Mouse (Mus musculus) CH12.LX (cell line): ENCODE results near the gene Bdh1.

Experiments
- CTCF ChIP-seq, 2 experiments: IDR thresholded peaks in 1 of 2; conservative IDR thresholded peaks in 1 of 2; 2 replicates each; pipeline ENCODE4 v1.5.1; 2011 to 2012; ENCODE audit warnings: low read depth in 2 of 2, low read length in 2 of 2, improper control_type of control experiment in 1 of 2, inconsistent platforms in 1 of 2, mild to moderate bottlenecking in 1 of 2, moderate library complexity in 1 of 2
- HCFC1 ChIP-seq: IDR thresholded peaks from 2 replicates; pipeline ENCODE4 v1.6.1; 2012; ENCODE audit warnings: low read depth, mild to moderate bottlenecking, inconsistent platforms, low read length, improper control_type of control experiment
- NRF1 ChIP-seq: IDR thresholded peaks from 2 replicates; pipeline ENCODE4 v1.6.1; 2014; ENCODE audit warnings: low read depth, mild to moderate bottlenecking, inconsistent platforms, low read length, improper control_type of control experiment, moderate library complexity
- POLR2A ChIP-seq: IDR thresholded peaks from 2 replicates; pipeline ENCODE4 v1.6.1; 2011; ENCODE audit warnings: low read depth, mild to moderate bottlenecking, improper control_type of control experiment, low read length
- RCOR1 ChIP-seq: conservative IDR thresholded peaks from 2 replicates; pipeline ENCODE4 v1.6.1; 2012; ENCODE audit warnings: low read depth, mild to moderate bottlenecking, inconsistent platforms, low read length, improper control_type of control experiment
- USF1 ChIP-seq: IDR thresholded peaks from 2 replicates; pipeline ENCODE4 v1.6.1; 2014; ENCODE audit warnings: low read depth, mild to moderate bottlenecking, inconsistent platforms, low read length, improper control_type of control experiment

DNA sequence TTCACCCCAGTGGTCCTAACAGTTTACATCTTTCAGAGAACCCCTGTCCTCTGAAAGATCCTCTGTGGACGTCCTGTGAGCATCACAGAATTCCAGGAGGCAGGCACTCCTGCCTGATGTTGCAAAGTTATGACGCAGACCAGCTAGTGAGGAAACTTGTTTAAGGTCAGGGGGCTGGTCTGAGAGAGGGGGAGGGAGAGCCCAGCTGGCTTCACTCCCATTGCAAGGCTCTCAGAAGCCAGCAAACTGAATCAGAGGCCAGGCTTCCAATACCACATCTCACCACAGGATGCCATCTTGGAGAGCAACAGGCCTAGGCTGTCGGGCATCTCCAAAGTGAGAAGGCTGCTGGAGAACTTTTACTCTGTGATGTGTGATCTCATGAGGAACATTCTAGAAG, 78.5 kb downstream of the Bdh1 start:
- TF ChIP-seq POLR2A = no peak
- no peak for TF ChIP-seq USF1
- TF ChIP-seq CTCF (conservative IDR thresholded peaks at IDR 0.05 in 1 of 2, IDR thresholded peaks at IDR 0.05 in 1 of 2; ENCODE audit: low read depth in 2 of 2, low read length in 2 of 2) = no peak
- TF ChIP-seq NRF1 = no peak
- TF ChIP-seq RCOR1 = no peak
- TF ChIP-seq HCFC1 = no peak
